Mouse (Mus musculus) fat pad, adult 2 months (tissue): ENCODE results near the gene Tbx3.

Source experiments
- DNase-seq: peaks from one replicate; pipeline ENCODE4 v3.0.0-alpha.2; 2011; ENCODE audit warnings: low read depth, low spot score; ENCODE audit errors: extremely low read depth

Gene Tbx3

DNA sequence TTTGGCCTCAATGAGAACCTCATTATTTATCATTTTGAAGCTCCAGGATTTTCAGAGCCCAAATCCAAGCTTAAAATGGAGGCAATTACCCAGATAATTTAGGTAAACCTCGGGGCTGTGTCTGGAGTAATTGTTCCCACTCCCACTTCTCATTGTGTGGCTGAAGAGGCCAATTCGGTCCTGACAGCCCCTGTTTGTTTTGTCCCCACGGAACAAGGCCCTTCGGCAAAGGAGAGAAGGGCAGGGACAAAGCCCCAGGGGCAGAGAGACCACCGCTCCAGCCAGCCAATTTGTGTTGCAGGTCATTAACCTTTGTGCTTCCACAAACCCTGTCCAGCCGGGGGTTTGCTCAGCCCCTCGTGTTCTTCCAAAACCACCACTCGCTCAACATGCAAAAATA is 24.4 kb downstream of the Tbx3 start:
- DNase-seq, result no peak

GRCm38 (mm10) chr5:119703031-119703430 is 32.6 kb downstream of the Tbx3 start:
- DNase-seq, result no peak

- DNase-seq, result no peak
Observed at GRCm38 (mm10) chr5:119704900-119705299, 34.4 kb downstream of the Tbx3 start.

- no peak for DNase-seq
Observed at GRCm38 (mm10) chr5:119706467-119706866, 36.0 kb downstream of the Tbx3 start.

DNA sequence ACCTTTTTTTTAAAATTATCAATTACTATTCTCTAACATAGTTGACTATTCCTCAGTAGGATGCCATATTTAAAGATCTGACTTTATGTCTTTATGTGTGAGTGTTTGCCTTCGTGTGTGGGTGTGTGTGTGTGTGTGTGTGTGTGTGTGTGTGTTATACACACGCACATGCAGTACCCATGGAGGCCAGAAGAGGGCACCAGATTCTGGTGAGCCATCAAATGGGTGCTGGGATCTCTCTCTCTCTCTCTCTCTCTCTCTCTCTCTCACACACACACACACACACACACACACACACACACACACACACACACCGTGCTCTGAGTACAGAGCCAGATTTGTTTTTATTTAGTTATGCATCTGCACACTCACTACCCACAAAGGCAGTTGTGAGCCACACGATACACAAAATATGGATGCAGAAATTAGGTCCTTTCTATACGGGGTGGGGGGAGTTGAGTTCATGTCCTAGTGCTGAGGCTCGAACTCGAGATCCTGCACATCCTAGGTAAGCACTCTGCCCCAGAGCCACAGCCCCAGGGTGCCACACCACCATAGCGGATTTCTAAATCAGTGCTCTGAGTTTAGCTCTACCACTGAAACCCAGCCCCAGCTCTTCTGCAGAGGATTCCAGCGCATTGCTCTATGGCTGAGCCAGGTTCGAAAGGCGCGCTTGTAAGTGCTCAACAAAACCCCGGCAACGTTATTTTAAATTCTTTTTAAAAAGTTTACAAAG is 38.5 kb downstream of the Tbx3 start:
- no peak for DNase-seq

DNA sequence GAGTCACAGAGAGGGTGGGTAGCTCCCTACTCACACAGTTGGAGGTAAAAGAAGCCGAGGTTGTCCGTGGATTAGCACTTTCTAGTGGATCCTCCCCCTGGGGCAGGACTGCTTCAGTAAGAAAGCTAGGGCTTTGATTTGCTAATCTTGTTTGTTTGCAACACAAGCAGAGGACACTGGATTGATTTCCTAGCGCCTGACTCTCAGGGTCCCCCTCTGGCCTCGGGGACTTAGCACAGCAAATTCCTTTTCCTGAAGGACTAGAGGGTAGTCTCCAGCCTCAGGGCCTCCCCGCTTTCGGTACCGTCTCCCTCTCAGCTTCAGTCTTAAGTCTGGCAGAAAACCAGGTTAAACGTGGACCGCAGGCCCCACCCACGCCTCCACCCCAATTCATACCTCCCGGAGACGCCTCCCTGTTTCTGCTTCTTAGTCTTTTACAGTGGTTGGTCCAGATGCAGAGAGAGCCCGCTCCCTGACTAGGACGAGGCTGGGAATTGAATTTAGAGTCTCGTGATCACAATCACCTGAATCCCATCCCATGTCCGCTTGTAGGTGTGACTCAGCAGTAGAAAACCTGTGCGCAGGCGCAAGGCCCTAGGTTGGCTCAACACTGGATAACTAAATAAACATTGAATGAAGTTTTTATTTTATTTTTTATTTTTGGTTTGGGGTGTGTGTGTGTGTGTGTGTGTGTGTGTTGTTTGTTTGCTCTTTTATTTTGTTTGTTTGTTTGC is 39.5 kb downstream of the Tbx3 start:
- DNase-seq, result no peak

DNA sequence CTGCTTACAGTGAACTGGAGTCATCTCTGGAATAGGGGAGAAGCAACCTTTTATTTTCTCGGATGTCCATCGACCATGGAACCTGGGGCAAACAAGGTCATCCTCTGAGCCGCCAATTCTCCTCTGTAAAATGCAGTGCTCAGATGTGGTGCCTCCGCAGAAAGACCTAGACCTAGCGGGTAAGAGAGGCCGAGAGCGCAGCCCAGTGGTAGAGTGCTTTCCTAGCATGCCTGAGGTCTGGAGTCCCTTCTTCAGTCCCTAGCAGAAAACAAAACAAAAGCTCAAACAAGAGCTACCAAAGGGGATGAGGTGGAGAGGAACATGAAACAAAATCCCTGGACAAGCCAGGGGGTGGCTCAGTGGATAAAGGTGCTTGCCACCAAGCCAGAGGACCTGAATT is 40.3 kb downstream of the Tbx3 start:
- no peak for DNase-seq

DNA sequence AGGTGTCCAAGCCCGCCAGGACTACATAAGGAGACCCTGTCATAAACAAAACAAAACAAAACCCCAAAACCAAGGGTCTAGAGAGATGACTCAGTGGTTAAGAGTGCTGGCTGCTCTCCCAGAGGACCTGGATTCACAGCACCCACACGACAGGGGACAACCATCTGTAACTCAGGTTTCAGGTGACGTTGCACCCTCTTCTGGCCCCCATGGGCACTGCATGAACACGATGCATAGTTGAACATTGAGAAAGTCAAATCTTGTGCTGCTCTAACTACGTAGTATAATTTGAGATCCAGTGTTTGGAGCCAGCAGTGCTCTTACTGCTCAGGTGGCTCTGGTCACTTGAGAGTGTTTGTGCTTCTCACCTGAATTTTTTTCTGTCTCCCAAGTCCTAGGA is 41.2 kb downstream of the Tbx3 start:
- no peak for DNase-seq

- no peak for DNase-seq
Observed at GRCm38 (mm10) chr5:119712679-119713246, 42.3 kb downstream of the Tbx3 start.

- no peak for DNase-seq
Observed at GRCm38 (mm10) chr5:119720471-119721265, 50.2 kb downstream of the Tbx3 start.

DNA sequence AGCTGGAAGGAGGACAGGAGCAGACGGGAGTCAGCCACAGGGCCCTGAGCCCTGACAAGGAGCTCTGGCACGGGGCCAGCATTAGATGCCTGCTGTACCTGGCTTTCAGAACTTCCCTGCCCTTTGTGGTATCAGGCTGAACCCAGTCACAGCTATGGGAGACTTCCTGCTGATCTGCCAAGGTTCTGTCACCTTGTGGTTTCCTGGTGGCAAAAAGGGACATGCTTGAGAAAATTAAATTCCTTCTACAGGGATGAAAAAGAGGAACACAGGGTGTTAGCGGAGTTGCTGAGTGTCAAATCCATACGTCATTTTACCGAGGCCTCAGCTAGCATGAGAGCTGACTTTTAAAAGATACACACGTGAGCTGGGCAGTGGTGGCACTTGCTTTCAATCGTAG is 62.5 kb downstream of the Tbx3 start:
- no peak for DNase-seq
